Mouse (Mus musculus) heart, postnatal 0 days (tissue): ENCODE results near the gene Eif5.

Source experiments
- CTCF ChIP-seq: IDR thresholded peaks from 2 replicates; pipeline ENCODE4 v1.5.1; 2016; ENCODE audit warnings: antibody characterized with exemption, control low read depth, low read depth
- EP300 ChIP-seq: IDR thresholded peaks from 2 replicates; pipeline ENCODE4 v1.6.1; 2016; ENCODE audit warnings: antibody characterized with exemption, low read depth

DNA sequence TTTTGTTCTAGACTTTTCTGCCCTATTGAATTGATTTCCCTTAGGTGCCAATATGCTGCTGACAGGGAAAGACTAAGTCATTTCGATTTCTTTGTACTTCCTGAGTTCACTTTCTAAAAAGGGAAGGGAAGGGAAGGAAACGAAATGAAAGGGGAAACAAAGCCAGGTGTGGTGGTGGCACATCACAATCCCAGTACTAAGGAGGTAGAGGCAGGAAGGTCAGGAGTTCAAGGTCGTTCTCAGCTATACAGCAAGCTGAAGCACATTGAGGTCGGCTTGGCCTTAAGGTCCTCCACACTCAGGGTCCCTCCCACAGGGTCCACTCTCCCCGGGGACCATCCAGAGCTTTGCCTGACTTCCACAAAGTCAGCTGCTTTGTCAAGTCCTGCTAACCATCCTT, 34.2 kb upstream of the Eif5 start:
- TF ChIP-seq CTCF: no peak
- no peak for TF ChIP-seq EP300
